Mouse (Mus musculus): ENCODE results near the gene Ankrd24.

The Ankrd24 gene

DNA sequence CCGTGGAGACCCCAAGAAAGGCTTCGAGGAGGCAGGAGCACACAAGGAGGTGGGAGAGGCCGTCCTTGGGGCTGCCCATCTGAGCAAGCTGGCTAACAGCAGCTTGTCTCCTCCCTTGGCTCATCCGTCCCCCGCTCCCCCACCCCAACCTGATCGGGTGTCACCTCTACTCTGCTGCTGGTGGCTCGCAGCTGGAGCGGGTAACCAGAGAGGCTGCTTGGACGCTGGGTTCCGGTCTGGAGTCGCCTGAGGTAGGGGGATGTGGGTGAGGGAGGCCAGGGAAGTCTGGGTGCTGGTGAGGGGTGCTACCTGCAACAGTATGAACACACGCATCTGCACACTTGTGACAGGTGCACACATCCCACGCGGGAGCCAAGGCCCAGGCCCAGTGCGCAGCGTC is at the start of gene Ankrd24:
Gene Ankrd24 (plus strand): TSS at position 151 of the 400 bp plus-strand sequence.
- no peak for DNase-seq (ENCODE audit: low spot score)

DNA sequence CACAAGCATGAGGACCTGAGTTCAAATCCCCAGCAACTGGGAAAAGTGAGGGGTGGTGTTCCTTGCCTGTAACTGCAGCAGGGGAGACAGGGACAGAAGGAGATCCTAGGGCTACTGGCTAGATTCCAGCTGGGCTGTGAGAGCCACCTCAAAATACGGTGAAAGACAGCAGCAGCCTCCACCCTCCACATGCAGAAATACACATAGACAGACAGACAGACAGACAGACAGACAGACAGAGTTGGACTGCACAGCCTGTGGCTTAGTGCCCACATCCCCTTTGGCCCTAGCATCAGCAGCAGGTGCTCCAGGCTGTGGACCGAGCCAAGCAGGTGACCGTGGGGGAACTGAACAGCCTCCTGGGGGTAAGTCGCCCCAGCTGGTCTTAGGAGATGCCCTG is 48.4 kb upstream of the Ankrd24 start:
- no peak for DNase-seq (ENCODE audit: low spot score)

DNA sequence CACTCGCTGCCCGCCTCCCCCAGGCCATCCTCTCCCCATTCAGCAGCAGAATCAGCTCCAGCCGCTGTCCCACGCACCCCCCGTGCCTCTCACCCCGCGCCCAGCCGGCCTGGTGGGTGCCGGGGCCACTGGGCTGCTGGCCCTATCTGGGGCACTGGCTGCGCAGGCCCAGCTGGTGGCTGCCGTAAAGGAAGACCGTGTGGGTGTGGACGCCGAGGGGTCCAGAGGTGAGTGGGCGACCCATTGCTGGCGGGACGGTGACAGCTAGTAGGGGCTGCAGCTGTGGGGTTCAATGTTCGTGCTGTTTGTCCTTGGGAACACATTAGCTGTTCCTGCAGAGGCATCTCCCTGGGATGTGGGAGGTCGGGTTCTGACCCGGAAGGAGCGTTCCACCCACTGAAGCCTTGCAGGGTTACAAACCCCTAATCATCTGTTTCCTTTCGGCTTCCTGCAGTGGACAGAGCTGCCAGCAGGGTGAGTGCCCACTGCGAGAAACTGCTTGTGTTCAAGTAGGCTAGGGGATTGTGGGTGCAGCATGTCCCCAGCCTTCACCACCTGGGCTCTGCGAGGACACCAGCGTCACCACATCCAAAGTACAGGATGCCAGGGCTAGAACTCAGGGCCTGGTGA is 47.8 kb upstream of the Ankrd24 start:
- DNase-seq (ENCODE audit: low spot score) = no peak

DNA sequence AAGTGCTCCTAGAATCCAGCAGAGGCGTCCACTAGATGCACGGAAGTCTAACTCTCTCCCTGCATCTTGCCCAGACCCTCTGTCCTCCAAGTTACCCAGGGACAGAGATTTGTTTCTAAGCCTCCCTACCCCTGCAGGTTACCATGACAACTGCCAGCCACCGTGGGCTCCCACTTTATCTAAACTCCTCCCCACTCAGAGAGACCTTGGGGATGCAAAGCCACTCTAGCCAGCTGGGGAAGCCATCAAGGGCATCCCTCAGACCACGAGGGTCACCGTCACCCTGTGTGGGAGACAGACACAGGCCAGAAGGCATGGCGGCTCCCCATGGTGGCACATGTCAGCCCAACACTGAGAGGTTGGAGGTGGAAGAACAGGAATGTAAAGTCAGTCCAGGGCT is 45.0 kb upstream of the Ankrd24 start:
- no peak for DNase-seq (ENCODE audit: low spot score)

DNA sequence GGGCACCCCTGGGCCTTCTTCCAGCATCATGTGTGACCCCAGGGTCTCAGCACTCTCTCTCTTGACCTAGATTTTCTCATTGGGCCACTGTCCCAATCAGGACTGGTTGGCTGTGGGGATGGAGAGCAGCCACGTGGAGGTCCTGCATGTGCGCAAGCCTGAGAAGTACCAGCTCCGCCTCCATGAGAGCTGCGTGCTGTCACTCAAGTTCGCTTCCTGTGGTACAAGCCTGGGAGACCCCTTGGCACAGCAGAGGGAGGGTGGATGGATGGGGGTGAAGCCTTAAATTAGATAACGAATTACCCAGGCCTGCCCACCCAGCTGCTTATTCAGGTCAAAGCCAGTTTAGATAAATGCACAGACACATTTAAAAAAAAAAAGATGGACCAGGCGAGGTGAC is 39.6 kb upstream of the Ankrd24 start:
- DNase-seq (ENCODE audit: low spot score) = no peak

DNA sequence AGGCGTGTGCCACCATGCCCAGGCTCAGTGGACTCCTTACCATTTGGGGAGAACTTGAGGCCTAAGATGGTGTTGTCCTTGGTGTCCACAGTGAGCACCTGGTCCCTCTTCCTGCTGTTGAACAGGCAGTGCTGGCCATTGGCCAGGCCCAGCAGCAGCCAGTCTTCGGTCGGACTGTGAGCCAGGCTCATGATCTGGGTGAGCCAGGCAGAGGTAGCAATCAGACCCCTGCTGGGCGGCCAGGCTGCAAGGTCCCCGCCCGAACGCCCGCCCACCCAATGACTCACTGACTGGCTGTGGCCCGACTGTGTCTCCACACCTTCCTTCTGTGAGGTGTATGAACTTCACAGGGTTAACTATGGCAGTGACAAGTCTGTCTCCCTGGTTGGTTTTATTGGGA is 36.5 kb upstream of the Ankrd24 start:
- DNase-seq (ENCODE audit: low spot score) = peak; percentile 70

DNA sequence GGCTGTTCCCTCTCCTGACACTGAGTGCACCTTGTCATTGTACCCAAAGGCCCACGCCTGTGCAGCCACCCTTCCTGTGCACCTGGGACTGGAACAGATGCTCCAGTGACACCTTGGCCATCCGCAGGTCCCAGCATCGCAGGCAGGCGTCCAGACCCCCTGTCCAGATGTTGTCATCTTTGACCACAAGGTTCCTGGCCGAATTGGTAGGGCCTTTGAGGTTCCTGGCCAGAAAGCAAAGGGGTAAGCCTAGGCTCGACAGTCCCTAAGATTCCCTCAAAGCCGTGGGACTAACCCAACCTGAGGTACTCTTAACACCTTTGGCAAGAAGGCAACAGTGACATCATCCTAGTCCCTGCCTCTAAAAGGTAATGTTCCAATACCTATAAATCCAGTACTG is 35.7 kb upstream of the Ankrd24 start:
- no peak for DNase-seq (ENCODE audit: low spot score)

DNA sequence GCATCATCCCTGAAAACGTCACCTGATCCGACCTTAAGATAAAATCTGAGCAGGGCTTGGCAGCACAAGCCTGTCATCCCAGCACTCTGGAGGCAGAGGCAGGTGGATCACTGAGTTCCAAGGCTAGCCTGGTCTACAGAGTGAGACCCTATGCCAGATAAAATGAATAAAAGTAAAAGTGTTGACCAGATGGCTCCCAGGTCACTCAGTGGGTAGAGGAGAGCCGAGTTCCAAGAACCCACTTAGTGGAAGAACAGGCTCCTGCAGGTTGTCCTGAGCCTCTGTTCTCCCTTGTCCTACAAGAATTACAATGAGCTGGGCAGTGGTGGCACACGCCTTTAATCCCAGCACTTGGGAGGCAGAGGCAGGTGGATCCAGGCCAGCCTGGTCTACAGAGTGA is 35.1 kb upstream of the Ankrd24 start:
- no peak for DNase-seq (ENCODE audit: low spot score)

DNA sequence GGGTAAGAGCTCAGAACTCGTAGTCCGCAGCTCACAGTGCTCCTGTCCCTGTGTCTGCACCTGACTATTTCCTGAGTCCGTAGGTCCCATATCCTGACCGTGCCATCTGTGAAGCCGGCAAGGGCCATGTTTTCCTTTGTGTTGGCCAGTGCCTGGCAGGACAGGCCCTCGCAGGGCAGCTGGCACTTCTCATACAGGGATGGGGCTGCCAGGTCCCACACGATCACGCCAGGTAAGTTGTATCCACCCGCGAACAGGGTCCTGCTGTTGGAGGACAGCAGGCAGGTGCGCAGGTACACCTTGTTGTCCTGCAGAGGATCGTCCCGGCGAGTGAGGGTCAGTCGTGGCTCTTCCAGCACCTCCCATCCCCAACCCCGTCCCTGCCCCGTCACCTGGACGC is 34.4 kb upstream of the Ankrd24 start:
- no peak for DNase-seq (ENCODE audit: low spot score)

DNA sequence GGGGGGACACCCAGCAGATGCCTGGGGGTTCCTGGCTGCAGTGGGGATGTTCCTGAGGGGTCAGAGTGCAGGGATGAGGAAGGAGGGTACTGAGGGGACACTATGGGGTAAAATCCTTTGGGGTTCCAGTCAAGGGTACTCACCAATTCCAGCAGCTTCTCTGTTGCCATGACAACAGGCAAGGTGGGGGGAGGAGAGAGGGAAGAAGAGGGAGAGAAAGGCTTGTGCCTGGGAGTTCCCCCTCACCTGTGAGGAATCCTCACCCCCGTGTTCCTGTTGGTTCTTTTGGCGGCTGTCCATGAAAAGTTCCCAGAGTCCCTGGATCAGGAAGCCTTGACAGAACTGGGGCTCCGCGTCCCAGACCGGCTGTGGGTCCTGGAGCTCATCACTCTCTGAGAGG is 32.7 kb upstream of the Ankrd24 start:
- DNase-seq (ENCODE audit: low spot score) = no peak

DNA sequence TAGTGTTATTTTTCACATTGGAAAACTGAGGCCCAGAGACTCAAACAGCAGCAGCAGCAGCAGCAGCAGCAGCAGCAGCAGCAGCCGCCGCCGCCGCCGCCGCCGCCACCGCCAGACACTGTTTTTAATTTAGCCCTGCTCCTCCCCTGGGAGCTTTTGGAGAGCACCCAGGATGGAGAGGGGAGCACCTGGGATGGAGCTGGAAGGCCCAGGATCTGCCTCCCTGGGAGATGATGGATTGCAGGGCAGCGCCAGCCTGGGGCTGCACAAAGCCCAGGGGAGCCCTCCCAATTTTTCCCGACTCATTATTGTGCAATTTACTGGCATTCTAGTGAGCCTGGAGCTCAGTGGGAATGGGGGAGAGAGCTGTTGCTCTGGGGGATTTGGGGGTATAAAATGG is 31.7 kb upstream of the Ankrd24 start:
- peak; percentile 93 for DNase-seq (ENCODE audit: low spot score)

DNA sequence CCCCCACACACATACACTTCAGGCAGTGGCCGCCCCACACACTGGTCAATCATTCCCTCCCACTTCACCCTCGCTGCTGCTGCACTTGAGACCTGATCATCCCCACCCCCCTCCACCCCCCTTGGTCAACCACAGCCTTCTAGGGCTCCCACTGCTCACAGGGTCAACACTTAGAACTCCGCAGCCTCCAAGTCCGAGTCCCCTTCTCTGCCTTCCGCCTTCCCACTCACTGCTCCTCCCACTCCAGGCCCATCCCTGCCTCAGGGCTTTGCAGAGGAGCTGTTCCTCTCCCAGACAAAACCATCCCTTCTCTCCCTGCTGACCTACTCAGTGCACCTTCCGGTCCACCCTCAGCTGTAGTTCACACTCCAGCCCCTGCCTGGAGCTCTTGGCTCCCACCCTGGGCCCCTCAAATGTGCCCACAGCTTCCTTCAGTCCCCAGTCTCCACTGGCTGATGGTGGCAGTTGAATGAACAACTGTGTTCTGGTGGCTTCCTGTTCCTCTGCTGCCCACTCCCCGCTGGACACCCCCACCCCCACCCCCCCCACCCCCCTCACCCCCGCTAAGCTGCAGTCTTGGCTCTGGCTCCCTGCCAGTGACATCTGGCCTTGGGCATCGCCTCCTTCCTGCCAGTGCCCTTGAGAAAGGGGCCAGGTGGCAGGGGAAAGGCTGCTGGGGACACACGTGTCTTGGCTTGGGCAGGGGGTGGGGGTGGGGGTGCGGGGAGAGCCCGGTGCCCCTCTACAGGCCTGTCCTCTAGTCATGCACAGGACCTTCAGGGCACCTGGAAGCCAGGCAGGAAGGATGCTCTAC is 31.0 kb upstream of the Ankrd24 start:
- peak; percentile 90 for DNase-seq (ENCODE audit: low spot score)

DNA sequence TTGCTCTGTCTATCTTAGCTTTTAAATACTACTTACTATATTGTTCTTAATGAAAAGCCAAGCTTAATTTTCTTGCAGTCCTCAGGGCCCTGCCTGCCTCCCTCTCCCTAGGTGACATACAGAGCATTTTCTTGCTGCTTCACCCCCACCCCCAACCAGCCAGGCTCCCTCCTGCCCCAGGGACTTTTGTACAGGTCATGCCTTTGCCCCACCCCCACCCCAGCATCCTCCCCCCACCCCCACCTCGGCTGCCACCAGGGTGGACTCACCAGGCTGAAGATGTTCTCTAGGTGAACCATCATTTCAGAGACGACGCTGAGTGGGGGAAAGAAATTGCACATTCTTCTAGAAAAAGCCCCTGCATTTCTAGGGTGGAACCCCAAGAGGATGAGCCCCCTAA is 30.0 kb upstream of the Ankrd24 start:
- no peak for DNase-seq (ENCODE audit: low spot score)

DNA sequence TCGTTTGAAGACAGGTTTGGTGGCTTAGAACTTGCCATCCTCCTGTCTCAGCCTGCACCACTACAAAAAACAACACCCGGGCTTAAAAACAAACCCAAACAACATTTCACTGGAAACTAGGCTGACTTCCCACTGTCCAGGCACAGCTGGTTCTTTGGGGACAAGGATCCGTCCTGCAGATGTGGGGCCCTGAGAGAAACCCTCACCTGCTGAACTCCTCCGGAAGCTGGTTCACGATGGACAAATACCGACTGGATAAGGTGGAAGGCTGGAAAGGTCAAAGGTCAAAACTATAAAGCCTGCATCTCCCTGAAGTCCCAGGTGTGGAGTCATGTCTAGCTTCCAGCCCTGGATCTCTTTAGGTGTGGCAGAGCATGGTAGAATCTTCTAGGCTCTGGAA is 29.5 kb upstream of the Ankrd24 start:
- DNase-seq (ENCODE audit: low spot score) = no peak

DNA sequence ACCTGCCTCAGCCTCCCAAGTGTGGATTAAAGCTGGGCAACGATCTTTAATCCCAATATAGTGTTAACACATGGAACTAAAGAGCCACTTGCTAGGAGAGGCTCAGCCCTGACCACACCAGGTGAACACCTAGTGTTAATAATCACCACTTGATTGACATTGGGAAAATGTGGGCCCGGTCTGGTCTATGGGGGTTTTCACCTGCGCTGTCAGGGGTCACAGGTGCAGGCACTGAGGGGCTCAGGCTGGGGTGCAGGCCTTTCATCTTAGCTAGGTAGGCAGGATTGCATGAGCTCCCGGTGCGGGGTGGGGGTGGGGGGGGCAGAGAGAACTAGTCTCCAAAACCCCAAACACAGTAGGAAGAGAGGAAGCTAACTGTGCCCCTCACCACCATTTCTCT is 28.7 kb upstream of the Ankrd24 start:
- DNase-seq (ENCODE audit: low spot score) = no peak

DNA sequence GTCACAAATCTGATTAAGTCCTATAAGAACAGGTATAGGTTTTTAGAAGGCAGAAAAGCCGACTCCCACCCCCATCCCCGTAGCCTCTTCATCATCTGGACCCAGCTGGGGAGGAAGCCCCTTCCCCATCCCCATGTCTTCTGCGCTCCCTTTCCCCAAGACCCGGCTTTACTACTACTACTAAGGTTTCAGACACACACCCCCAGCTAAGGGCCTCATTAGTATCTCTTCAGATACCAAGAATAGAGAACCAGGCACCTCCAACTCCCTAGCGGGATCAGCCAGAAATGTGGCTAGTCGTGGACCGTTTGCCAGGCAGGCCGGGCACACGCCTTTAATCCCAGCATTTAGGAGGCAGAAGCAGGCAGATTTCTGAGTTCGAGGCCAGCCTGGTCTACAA is 28.2 kb upstream of the Ankrd24 start:
- DNase-seq (ENCODE audit: low spot score) = no peak

DNA sequence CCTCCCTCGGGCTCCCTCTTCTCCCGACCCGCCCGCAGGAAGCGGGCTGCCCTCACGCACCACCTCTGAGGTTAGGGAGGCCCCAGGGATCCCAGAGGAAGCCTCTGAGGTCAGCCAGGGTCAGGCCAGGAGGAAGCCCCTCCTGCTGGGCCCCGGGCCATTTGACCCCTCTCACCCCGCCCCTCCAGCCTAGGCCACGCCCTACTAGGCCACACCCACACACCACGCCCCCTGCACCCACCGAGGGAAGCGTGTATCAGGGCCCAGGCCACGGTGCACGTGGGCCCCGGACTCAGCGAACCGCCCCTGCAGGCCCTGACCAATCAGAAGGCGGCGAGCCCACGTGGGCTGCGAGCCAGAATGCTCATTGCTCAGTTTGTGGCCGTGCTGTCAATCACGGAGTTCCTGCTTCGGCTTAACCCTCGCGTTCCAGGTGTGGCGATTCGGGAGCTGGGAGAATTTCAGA is 27.6 kb upstream of the Ankrd24 start, which contains the start of gene Tle6:
Gene Tle6 (minus strand): TSS at position 336 of the 466 bp plus-strand sequence.
- peak; percentile 98 for DNase-seq (ENCODE audit: low spot score)

DNA sequence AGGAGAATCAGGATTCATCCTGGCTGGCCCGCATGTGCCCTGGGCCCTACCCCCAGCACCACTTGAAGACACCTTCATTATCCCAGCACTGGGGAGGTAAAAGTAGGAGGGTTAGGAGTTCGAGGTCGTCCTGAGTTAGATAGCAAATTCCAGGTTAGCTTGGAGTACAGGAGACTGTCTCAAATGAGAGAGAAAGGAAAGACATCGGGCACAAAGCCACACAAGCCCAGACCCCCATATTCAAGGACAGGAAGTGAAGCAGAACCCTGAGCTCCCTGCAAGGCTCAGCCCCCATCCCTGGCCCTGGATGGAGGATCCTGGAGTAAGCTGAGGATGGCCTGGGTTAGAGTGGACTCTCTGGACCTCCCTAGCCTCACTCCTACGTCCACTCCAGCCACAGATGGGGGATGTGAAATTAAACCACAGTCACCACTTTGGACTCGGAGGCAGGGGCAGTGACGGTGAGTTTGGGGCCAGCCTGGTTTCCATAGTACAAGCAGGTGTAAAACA is 26.9 kb upstream of the Ankrd24 start:
- no peak for DNase-seq (ENCODE audit: low spot score)

DNA sequence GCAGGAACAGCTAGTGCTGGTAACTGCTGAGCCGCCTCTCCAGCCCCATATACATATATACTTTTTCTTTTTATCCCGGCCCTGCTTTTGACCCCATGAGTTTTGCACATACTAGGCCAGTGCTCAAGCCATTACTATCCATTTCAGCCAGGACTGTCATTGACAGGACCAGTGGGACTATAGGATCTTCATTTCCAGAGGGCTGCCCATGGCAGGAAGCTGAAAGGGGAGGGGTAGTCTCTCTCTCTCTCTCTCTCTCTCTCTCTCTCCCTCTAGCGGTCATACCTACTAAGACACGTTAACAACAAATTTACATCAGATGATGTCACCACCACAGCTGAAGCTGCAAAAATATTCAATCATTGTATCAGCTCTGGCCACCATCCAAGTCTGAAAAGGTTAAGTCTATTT is 25.6 kb upstream of the Ankrd24 start:
- peak; percentile 86 for DNase-seq (ENCODE audit: low spot score)

DNA sequence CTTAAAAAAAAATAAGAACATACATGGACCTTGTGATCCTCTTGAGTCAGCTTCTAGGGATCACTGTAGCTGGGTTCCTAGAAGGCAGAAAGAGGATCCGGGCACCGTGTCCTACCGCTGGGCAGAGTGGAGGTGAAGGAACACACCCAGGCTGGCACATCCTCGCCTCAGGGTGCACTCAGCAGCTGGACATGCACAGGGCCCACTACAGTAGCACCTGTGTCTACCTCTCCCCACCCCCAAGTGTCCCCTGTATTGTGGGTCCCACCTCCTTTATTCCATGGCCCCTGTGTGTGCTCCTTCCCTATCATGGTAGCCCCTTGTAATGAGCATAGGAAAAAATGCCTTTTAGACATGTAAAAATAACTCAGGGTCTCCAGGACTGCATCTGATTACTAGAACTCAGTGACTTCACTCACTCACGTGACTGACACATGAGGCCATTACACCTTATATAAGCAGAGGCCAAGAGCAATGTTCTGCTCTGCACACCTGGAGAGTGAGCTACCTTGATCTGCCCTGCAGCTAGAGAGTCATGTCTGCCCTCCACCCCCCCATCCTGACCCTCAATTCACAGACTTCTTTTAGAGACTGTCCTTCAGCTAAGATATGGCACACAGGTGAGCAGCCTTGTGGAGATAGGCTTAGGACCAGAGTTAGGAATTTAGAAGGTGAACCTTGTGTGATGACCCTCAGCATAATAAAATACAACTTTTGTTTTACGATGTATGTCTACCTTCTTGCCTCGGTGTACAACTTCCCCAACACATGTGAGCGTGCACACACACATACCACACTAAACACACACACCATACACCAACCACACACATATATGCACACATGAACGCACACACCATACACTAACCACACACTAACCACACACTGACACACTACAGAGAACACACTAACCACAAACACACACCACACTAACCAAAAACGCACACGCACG is 24.0 kb upstream of the Ankrd24 start:
- no peak for DNase-seq (ENCODE audit: low spot score)

DNA sequence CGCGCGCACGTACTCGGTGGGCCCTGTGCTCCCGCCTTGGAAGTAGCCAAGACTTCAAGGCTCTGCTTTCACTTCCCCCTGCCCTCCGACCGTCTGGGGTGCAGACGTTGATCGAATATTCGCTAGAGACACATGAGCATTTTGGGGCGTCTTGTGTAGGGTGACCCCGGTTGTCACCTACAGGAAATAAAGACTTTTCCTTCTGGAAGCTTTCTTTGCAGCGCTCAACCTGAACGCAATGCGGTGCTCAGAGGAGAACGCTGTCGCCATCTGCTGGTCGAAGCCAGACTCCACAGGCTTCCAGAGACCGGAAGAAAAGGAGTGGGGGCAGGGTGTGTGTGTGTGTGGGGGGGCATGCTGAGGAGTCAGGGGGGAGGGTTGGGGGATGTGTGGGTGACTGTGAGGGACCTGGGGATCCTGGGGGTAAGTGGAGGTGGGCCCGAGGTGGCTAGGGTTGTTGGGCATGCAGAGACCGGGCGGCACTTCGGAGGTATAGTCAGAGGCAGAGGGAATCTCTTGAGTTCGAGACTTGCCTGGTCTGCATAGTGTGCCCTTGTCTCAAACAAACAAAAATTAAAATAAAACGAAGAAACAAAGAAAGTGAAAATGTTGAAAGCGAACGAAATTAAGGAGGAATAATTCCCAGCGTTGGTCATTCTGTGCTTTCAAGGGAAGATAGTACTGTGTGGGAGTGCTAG is 23.2 kb upstream of the Ankrd24 start:
- DNase-seq (ENCODE audit: low spot score) = peak; percentile 94

DNA sequence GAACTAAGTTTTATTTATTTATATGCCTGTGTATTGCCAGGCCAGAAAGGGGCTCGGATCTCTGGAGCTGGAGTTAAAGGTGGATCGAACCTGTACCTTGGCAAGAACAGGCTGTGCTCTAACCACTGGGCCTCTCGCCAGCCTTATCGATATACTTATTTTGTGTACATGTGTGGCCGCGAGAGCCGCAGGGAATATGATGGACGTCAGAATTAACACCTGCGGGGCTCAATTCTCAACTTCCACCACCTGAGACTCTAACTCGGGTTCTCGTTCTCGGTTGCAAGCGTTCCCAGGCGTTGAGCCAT is 22.7 kb upstream of the Ankrd24 start:
- no peak for DNase-seq (ENCODE audit: low spot score)
